In the genomic region with DNA sequence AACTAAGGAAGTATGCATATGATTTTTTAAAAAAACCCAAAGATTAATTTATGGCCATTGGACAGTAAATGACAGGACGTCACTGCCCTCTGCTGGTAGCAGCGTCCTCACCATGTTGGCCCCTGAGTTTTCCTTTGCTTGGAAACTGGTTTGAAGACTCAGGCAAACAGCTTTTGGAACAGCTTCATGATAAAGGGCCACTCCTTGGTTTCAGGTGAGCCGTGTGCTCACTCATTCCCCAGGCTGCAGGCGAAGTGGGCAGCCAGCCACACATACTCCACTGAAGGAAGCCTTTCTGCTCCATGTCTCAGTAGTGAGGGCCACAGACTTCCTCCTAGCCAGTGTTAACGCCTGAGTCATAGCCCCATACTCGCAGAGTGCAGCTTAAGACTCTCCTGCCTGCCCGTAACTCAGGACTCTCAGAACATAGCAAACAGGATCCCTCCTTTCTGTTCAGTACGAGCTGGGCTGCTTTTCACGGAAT, we compare ENCODE assay signal across 8 mouse cellular contexts.
DNase-seq lines count a peak whose midpoint lies in the region; ATAC-seq and TF ChIP-seq lines count a peak whose summit lies in the region.

No protein-coding gene starts in this region.

- no peak for ATAC-seq in hindbrain, embryonic 11.5 days (ENCODE audit: low FRiP score)
- no peak for ATAC-seq in hindbrain, embryonic 12.5 days (ENCODE audit: low FRiP score)
- ATAC-seq in inflammation-experienced regulatory T-cells, adult 6 months = peak; percentile 94
- ATAC-seq in stomach, embryonic 16.5 days (ENCODE audit: insufficient read depth, low FRiP score) = peak; percentile 75

- intact Hi-C loops in left cerebral cortex, adult 2 months (cut with DNase I) = loop anchor here (1.0 to 2.0 kb wide), 3 partner anchors 34 to 212 kb away; no protein-coding TSS in a partner anchor

- H3K27ac ChIP-seq in hindbrain, embryonic 11.5 days (ENCODE audit: low read depth, low read length) = no peak overlapping the region
- H3K27ac ChIP-seq in hindbrain, embryonic 12.5 days = no peak overlapping the region
- no peak overlapping the region for H3K27ac ChIP-seq in embryonic facial prominence, embryonic 10.5 days (replicated peaks)
- H3K27ac ChIP-seq in left cerebral cortex, adult 2 months = no peak overlapping the region
- H3K27ac ChIP-seq in stomach, embryonic 16.5 days (ENCODE audit: low read length) = peak overlapping the region; percentile 70

- H3K9me3 ChIP-seq in hindbrain, embryonic 11.5 days (ENCODE audit: control insufficient read depth, low read length) = no peaks in the 10 kb centered on the region
- H3K9me3 ChIP-seq in hindbrain, embryonic 12.5 days (replicated peaks) = no peaks in the 10 kb centered on the region
- H3K9me3 ChIP-seq in embryonic facial prominence, embryonic 10.5 days = no peaks in the 10 kb centered on the region
- peaks cover 11% of the 10 kb centered on the region for H3K9me3 ChIP-seq in megakaryocyte, embryonic 14.5 days
- no peaks in the 10 kb centered on the region for H3K9me3 ChIP-seq in stomach, embryonic 16.5 days (replicated peaks; ENCODE audit: control insufficient read depth, low read length)

- no peak overlapping the region for H3K4me2 ChIP-seq in hindbrain, embryonic 11.5 days (replicated peaks; ENCODE audit: low read depth, low read length)
- no peak overlapping the region for H3K4me2 ChIP-seq in hindbrain, embryonic 12.5 days (replicated peaks)
- no peak overlapping the region for H3K4me2 ChIP-seq in stomach, embryonic 16.5 days (ENCODE audit: low read depth, low read length)

- TF ChIP-seq CTCF in left cerebral cortex, adult 2 months (IDR thresholded peaks at IDR 0.05) = peak; percentile 88

- H3K4me1 ChIP-seq in hindbrain, embryonic 11.5 days (replicated peaks; ENCODE audit: control insufficient read depth, insufficient read depth, low read length) = peaks cover 5% of the 10 kb centered on the region; the same call in 1 of the 2 replicates
- H3K4me1 ChIP-seq in hindbrain, embryonic 12.5 days = peaks cover 20% of the 10 kb centered on the region
- H3K4me1 ChIP-seq in embryonic facial prominence, embryonic 10.5 days = peaks cover 58% of the 10 kb centered on the region
- peaks cover 26% of the 10 kb centered on the region for H3K4me1 ChIP-seq in megakaryocyte, embryonic 14.5 days
- peaks cover 19% of the 10 kb centered on the region for H3K4me1 ChIP-seq in stomach, embryonic 16.5 days (ENCODE audit: control insufficient read depth, insufficient read depth, low read length)

- H3K9ac ChIP-seq in hindbrain, embryonic 11.5 days (ENCODE audit: low read depth, low read length) = no peak overlapping the region
- no peak overlapping the region for H3K9ac ChIP-seq in hindbrain, embryonic 12.5 days
- no peak overlapping the region for H3K9ac ChIP-seq in stomach, embryonic 16.5 days (ENCODE audit: low read length)

- WGBS in hindbrain, embryonic 11.5 days = 43% methylated on average over 9 of the region's 9 CpGs
- 44% methylated on average over 9 of the region's 9 CpGs for WGBS in hindbrain, embryonic 12.5 days
- WGBS in embryonic facial prominence, embryonic 10.5 days = 49% methylated on average over 9 of the region's 9 CpGs
- 28% methylated on average over 9 of the region's 9 CpGs for WGBS in stomach, embryonic 16.5 days

- H3K27me3 ChIP-seq in hindbrain, embryonic 11.5 days (ENCODE audit: control insufficient read depth, insufficient read depth, low read length) = no peaks in the 10 kb centered on the region
- H3K27me3 ChIP-seq in hindbrain, embryonic 12.5 days = peaks cover 22% of the 10 kb centered on the region
- H3K27me3 ChIP-seq in embryonic facial prominence, embryonic 10.5 days (replicated peaks; ENCODE audit: low read depth, poor library complexity, severe bottlenecking) = peaks cover 36% of the 10 kb centered on the region
- H3K27me3 ChIP-seq in megakaryocyte, embryonic 14.5 days (replicated peaks) = peaks cover 37% of the 10 kb centered on the region
- no peaks in the 10 kb centered on the region for H3K27me3 ChIP-seq in stomach, embryonic 16.5 days (ENCODE audit: control insufficient read depth, insufficient read depth, low read length)

- no peaks in the 10 kb centered on the region for H3K36me3 ChIP-seq in hindbrain, embryonic 11.5 days (ENCODE audit: control insufficient read depth, insufficient read depth, low read length)
- no peaks in the 10 kb centered on the region for H3K36me3 ChIP-seq in hindbrain, embryonic 12.5 days
- H3K36me3 ChIP-seq in embryonic facial prominence, embryonic 10.5 days (replicated peaks) = no peaks in the 10 kb centered on the region
- no peaks in the 10 kb centered on the region for H3K36me3 ChIP-seq in megakaryocyte, embryonic 14.5 days (replicated peaks; ENCODE audit: low read length)
- no peaks in the 10 kb centered on the region for H3K36me3 ChIP-seq in stomach, embryonic 16.5 days (ENCODE audit: control insufficient read depth, insufficient read depth, low read length)

- DNase-seq in hindbrain, embryonic 11.5 days (ENCODE audit: low spot score) = peak; percentile 83
- peak; percentile 86 for DNase-seq in adrenal gland, postnatal 10 days
- DNase-seq in embryonic facial prominence, embryonic 10.5 days (ENCODE audit: low spot score) = peak; percentile 77
- peak; percentile 64 to 78 for DNase-seq in left cerebral cortex, adult 2 months (ENCODE audit: extremely low spot score in 1 of 2, low spot score in 2 of 2)

- no peak overlapping the region for H3K4me3 ChIP-seq in hindbrain, embryonic 11.5 days (ENCODE audit: low read depth, low read length)
- H3K4me3 ChIP-seq in hindbrain, embryonic 12.5 days = no peak overlapping the region
- no peak overlapping the region for H3K4me3 ChIP-seq in embryonic facial prominence, embryonic 10.5 days
- H3K4me3 ChIP-seq in left cerebral cortex, adult 2 months = no peak overlapping the region
- H3K4me3 ChIP-seq in megakaryocyte, embryonic 14.5 days (replicated peaks) = peak overlapping the region; percentile 88
- H3K4me3 ChIP-seq in stomach, embryonic 16.5 days (replicated peaks; ENCODE audit: low read length) = no peak overlapping the region

Comparison
In these comparisons a context has a peak if more than half of its experiments do, and no peak if none do; other contexts are left out.
1. ATAC-seq: peak in inflammation-experienced regulatory T-cells, adult 6 months (single experiment) and stomach, embryonic 16.5 days (single experiment); none in hindbrain, embryonic 11.5 days (single experiment) and hindbrain, embryonic 12.5 days (single experiment).
2. Peak in every context shown above with its lines, with median percentiles within 50 percentile points of each other: DNase-seq.